Mouse (Mus musculus) stomach, embryonic 14.5 days (tissue): ENCODE measurements around the gene Rnf186. TPM values are rescaled to one million over a fixed set of nuclear protein-coding genes. Genes with fewer than 3 reads are reported as not detected.
A peak's percentile ranks its signal among the peaks of the same experiment; 100 is the strongest.

Experiments used
- ATAC-seq: fragments of 200-750 bp; cut with Nextera tagmentation; 2 replicates; pipeline ENCODE4 v1.8.0; 2017; ENCODE audit warnings: low read depth, moderate TSS enrichment; ENCODE audit not compliant: insufficient number of reproducible peaks, insufficient read depth, low FRiP score
- H3K27ac ChIP-seq: fragments of 300-500 bp; sonication (generic); 2 replicates; pipeline ENCODE4 v1.5.1; 2014; ENCODE audit warnings: mild to moderate bottlenecking, low read length, moderate library complexity, mixed read lengths
- H3K27me3 ChIP-seq: fragments of 300-500 bp; sonication (generic); 2 replicates; pipeline ENCODE4 v1.6.1; 2014; ENCODE audit warnings: low read length, control low read depth, mixed read lengths; ENCODE audit not compliant: control insufficient read depth, insufficient read depth
- H3K36me3 ChIP-seq: fragments of 300-500 bp; sonication (generic); 2 replicates; pipeline ENCODE4 v1.6.1; 2014; ENCODE audit warnings: mild to moderate bottlenecking, control low read depth, low read length, moderate library complexity, mixed read lengths; ENCODE audit not compliant: control insufficient read depth, insufficient read depth
- H3K4me1 ChIP-seq: fragments of 300-500 bp; sonication (generic); 2 replicates; pipeline ENCODE4 v1.6.1; 2014; ENCODE audit warnings: low read length, control low read depth, mixed read lengths; ENCODE audit not compliant: control insufficient read depth, insufficient read depth
- H3K4me2 ChIP-seq: fragments of 300-500 bp; sonication (generic); replicated peaks from 2 replicates; pipeline ENCODE4 v1.6.1; 2014; ENCODE audit warnings: low read depth, low read length, control low read depth
- H3K4me3 ChIP-seq: fragments of 300-500 bp; sonication (generic); 2 replicates; pipeline ENCODE4 v1.5.1; 2014; ENCODE audit warnings: low read depth, low read length, control low read depth
- H3K9ac ChIP-seq: fragments of 300-500 bp; sonication (generic); replicated peaks from 2 replicates; pipeline ENCODE4 v1.6.1; 2014; ENCODE audit warnings: low read depth, mild to moderate bottlenecking, control low read depth, low read length, moderate library complexity, mixed read lengths
- H3K9me3 ChIP-seq: fragments of 300-500 bp; sonication (generic); 2 replicates; pipeline ENCODE4 v1.6.1; 2016; ENCODE audit warnings: low read depth, low read length, control low read depth; ENCODE audit not compliant: control insufficient read depth
- WGBS: fragments of 180-500 bp; shearing (Covaris S2); extraction: QIAGEN DNeasy Blood & Tissue Kit; methylation state at CpG from one replicate; pipeline ENCODE4 v1.1.7; 2014; 5-methylcytosine and 5-hydroxymethylcytosine counted together
- polyA plus RNA-seq: library from polyadenylated mRNA; unstranded; fragments of >200 nt; fragmentation: Nextera tagmentation; extraction: Ambion mirVana; gene quantifications from 2 replicates; pipeline ENCODE4 v1.2.1, GENCODE M21; 2014

Rnf186 gene
- polyA plus RNA-seq: 14.2 and 14.8 TPM in 2 replicates

DNA sequence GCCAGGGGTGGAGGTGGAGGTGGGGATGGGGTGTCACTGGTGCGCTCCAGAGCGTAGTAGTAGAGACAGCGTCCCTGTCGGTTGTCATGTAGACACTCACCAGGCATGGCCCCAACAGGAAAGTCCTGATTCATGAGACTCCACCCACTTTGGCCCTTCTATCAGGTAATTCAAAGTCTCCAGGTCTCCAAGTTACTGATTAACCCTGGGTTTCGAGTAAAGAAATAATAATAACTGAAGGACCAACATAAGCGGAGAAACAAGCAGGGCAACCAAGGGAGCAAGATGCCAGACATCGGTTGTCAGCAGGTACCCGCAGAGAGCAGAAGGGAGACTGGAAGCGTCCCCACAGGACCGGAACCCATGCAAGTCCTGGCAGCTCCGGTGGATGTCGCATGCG is at the start of gene Rnf186:
TSS of gene Rnf186 (plus strand) at position 247 of the 400 bp plus-strand sequence.
- no peak within 1 kb of the TSS for H3K9ac ChIP-seq
- H3K4me3 ChIP-seq: peak within 1 kb of the TSS; percentile 12; the same call in 1 of the 2 replicates
- H3K36me3 ChIP-seq: no peaks in the 10 kb centered on the region
- 67% methylated on average over 13 of the region's 13 CpGs for WGBS
- H3K27ac ChIP-seq: peak within 1 kb of the TSS; percentile 71
- peak; percentile 85 for ATAC-seq
- H3K27me3 ChIP-seq: no peaks in the 10 kb centered on the region
- peak within 1 kb of the TSS; percentile 28 for H3K4me2 ChIP-seq
- H3K9me3 ChIP-seq: no peaks in the 10 kb centered on the region
- H3K4me1 ChIP-seq: peaks cover 6% of the 10 kb centered on the region; the same call in 1 of the 2 replicates

DNA sequence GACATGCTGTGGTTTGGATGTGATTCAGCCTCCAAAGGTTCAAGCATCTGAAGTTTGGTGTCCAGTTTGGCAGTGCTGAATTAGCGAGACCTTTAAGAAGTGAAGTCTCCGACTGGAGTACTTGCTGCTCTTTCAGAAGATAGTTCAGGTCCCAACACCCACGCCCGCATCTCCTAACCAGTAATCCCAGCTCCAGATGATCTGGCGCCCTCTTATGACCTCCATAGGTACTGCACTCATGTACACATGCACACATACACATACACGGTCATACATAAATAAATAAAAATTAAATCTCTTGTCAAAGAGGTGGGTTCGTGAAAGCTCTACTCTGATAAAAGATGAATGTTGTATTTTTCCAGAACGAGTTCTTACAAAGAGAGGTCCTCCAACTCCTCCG is 49.6 kb upstream of the Rnf186 start:
- H3K36me3 ChIP-seq: no peaks in the 10 kb centered on the region
- ATAC-seq: no peak
- no peaks in the 10 kb centered on the region for H3K9me3 ChIP-seq
- 81% methylated on average over 9 of the region's 9 CpGs for WGBS
- no peak overlapping the region for H3K27ac ChIP-seq
- H3K9ac ChIP-seq: no peak overlapping the region
- 0 out of 2 replicates have a peak, but pooled peaks cover 7% of the 10 kb centered on the region for H3K4me1 ChIP-seq
- H3K4me2 ChIP-seq: no peak overlapping the region
- H3K27me3 ChIP-seq: no peaks in the 10 kb centered on the region
- H3K4me3 ChIP-seq: no peak overlapping the region

DNA sequence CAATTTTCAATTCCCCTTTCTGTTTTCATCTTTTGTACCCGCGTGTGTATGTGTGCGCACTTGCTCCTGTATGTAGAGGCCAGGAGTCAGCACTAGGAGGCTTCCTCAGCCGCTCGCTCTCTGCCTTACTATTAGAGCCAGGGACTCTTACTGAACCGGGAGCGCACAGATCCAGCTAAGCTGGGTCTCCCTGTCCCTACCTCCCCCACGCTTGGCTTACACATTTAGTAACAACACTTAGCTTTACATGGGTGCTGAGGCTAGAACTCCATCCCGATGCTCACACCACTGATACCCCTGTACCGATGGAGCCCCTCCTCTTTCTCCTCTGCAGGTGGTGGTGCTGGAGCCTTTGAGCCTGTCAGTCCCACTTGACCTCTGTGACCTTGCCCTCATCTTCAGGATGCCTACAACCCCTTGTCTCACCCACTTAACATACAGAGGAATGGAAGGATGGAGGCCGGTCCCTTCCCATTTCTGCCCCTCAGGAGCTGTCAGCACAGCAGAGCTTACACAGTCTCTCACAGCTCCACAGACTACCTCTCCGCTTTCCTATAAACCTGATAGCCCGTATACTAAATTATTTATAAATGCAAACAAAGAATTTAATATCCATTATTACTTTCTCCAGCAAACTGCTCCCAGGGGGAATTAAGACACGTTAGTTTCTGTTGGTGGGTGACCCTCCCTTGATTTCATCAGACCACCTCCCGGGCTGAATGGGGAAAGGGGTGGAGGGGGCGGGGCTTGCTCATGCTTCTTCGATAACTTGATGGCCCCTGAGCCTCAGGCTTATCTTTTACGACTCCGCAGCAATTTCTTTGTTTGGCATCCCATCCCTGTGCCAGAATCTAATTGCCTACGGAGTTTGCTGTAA is 45.4 kb upstream of the Rnf186 start:
- Histone ChIP-seq H3K27ac (no peak overlapping the region), H3K36me3 (no peaks in the 10 kb centered on the region), H3K9me3 (no peaks in the 10 kb centered on the region), H3K9ac (no peak overlapping the region), H3K4me1 (0 out of 2 replicates have a peak, but pooled peaks cover 4% of the 10 kb centered on the region), H3K4me2 (peak overlapping the region; percentile 34), H3K4me3 (no peak overlapping the region), H3K27me3 (no peaks in the 10 kb centered on the region)
- WGBS: 39% methylated on average over 20 of the region's 20 CpGs
- ATAC-seq: no peak

DNA sequence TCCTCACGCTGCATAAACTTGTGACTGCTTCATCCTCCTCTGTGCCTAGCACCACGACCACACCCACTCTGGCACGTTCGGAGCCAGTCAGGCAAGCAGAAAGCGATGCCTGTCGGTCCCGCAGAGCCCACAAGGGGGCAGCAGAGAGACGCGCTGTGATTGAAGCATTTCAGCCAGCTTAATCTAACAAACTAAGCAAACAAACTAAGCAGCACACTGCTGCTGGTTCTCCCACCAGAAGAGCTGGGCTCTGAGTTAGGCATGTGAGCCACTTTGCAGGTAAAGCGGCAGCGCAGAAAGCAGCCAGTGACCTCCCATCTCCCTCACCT is 44.8 kb upstream of the Rnf186 start:
- Histone ChIP-seq H3K4me3 (no peak overlapping the region), H3K36me3 (no peaks in the 10 kb centered on the region), H3K27me3 (no peaks in the 10 kb centered on the region), H3K4me1 (0 out of 2 replicates have a peak, but pooled peaks cover 4% of the 10 kb centered on the region), H3K4me2 (peak overlapping the region; percentile 34), H3K27ac (no peak overlapping the region), H3K9me3 (no peaks in the 10 kb centered on the region), H3K9ac (no peak overlapping the region)
- 3% methylated on average over 11 of the region's 11 CpGs for WGBS
- ATAC-seq: peak; percentile 72

DNA sequence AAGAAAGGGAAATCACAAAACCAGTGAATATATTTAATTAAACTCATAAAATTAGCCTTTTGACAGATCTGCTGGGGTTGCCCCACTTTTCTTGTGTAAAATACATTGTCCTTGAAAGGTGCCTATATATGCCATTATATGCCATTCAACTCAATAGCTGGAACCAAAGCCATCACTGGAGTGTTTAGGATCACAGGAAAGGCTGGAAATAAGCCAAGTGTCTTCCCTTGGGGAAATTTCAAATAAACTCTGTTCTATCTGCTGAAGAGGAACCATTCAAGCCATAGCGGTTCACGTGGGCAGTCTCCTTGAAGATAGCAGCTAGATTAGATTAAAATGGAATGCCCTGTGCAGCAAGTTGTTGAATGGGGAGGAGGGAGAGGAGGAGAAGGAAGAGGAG is 41.4 kb upstream of the Rnf186 start:
- Histone ChIP-seq H3K9me3 (no peaks in the 10 kb centered on the region), H3K36me3 (no peaks in the 10 kb centered on the region), H3K4me1 (0 out of 2 replicates have a peak, but pooled peaks cover 4% of the 10 kb centered on the region), H3K27ac (no peak overlapping the region), H3K27me3 (no peaks in the 10 kb centered on the region), H3K9ac (no peak overlapping the region), H3K4me2 (no peak overlapping the region), H3K4me3 (no peak overlapping the region)
- WGBS: 53% methylated on average over 2 of the region's 2 CpGs
- no peak for ATAC-seq

DNA sequence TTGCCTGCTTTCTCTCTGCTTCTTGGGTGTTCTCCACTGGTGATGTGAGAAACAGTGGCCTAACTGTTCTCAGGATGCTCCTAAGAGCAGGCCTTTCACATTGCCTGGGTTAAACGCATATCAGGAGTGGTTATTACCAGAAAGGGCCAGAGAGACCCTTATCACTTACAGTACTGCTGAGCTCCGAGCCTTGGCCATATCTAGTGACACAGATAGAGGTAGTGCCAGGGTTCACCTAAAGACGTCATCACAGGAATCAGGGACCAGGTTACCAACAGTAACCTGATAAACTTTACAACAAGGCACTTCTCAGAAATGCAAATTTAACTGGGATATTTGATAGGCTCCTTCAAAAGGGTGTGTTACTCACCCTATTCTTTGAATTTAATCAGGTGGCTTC is 33.0 kb upstream of the Rnf186 start:
- Histone ChIP-seq H3K36me3 (no peaks in the 10 kb centered on the region), H3K4me2 (no peak overlapping the region), H3K27ac (no peak overlapping the region), H3K4me3 (no peak overlapping the region), H3K27me3 (no peaks in the 10 kb centered on the region), H3K9me3 (no peaks in the 10 kb centered on the region), H3K4me1 (no peaks in the 10 kb centered on the region), H3K9ac (no peak overlapping the region)
- no peak for ATAC-seq
- WGBS: 63% methylated on average over 3 of the region's 3 CpGs

DNA sequence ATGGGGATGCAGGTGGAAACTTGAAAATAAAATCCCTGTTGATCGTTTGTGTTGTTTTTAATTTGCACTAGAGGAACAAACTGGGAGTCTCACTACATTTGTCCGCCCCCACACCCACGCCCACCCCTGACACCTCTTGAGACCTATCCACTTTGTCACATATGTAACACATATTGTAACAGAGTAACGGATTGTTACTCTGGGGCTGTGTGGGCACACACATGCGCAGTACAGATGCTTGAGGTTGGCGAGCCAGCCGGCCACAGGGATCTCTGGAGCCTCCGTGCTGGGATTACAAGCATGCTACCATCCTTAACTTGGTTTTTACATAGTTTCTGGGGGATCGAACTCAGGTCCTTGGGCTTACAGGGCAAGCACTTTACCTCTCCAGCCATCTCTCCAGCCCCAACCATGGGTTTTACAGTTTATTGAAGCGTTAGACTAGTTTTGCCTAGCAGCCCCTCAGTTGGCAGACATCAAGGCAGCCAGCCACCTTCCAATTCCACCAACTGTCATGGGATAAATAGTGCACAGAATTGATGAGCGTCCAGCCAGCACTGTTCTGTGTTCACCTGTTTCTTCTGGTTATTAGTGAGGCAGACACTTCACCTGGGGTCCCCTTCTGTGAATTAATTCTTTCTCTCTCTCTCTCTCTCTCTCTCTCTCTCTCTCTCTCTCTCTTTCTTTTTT is 32.3 kb upstream of the Rnf186 start:
- H3K27ac ChIP-seq: no peak overlapping the region
- no peak for ATAC-seq
- H3K4me1 ChIP-seq: no peaks in the 10 kb centered on the region
- H3K4me3 ChIP-seq: no peak overlapping the region
- no peaks in the 10 kb centered on the region for H3K27me3 ChIP-seq
- no peak overlapping the region for H3K9ac ChIP-seq
- no peaks in the 10 kb centered on the region for H3K36me3 ChIP-seq
- H3K4me2 ChIP-seq: no peak overlapping the region
- WGBS: 81% methylated on average over 11 of the region's 11 CpGs
- H3K9me3 ChIP-seq: no peaks in the 10 kb centered on the region

DNA sequence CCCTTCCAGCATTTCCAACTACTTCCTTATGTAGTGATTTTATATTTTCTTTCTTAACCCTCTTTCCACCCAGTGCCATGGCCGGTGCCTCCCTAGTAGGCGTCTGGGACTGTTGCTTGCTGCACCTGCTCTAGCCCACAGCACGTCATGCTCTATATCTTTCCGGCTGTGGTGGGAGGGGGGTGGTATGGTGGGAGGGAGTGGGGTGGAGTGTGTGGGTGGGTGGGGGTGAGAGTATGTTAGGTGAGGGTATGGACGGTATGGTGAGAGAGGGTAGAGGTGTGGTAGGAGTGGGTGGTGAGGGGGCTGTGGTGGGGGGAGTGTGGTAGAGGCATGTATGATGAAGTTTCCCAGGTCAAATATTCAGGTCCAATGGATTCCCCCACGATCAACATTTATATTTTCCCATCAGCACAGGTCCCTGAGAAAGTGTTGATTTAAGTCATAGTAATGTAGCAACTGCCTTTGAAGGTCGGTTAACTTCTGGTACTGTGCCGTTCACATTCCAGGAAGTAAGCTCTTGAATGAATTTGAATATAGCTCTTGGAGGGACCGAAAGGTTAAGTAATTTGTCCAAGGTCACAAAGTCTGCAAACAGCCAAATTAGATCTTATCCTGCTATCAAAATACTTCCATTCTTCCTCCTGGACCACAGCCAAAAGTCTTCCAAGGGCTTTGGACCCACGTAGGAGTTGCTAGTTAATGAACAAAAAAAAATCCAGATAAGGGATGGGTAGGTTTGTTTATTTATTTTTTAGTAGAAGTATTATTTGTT is 28.2 kb upstream of the Rnf186 start:
- Histone ChIP-seq H3K4me1 (peaks cover 4% of the 10 kb centered on the region; the same call in 1 of the 2 replicates), H3K4me3 (no peak overlapping the region), H3K27ac (no peak overlapping the region), H3K4me2 (no peak overlapping the region), H3K9me3 (no peaks in the 10 kb centered on the region), H3K9ac (no peak overlapping the region), H3K36me3 (no peaks in the 10 kb centered on the region), H3K27me3 (no peaks in the 10 kb centered on the region)
- WGBS: 54% methylated on average over 10 of the region's 10 CpGs
- ATAC-seq: peak; percentile 54
